Mouse (Mus musculus) heart, embryonic 16.5 days (tissue): ENCODE data around the gene Srr. TPM values are rescaled to one million over a fixed set of nuclear protein-coding genes. Genes with fewer than 3 reads are reported as not detected.

ENCODE experiments used
- ATAC-seq: fragments of 200-750 bp; cut with Nextera tagmentation; replicated peaks from 2 replicates; pipeline ENCODE4 v1.8.0; 2017; ENCODE audit warnings: moderate number of reproducible peaks; ENCODE audit not compliant: insufficient read depth, low FRiP score; ENCODE audit errors: extremely low read depth
- H3K27ac ChIP-seq: fragments of 300-500 bp; sonication (generic); 2 replicates; pipeline ENCODE4 v1.5.1; 2014; ENCODE audit warnings: mild to moderate bottlenecking, low read length, control low read depth, moderate library complexity
- H3K27me3 ChIP-seq: fragments of 300-500 bp; sonication (generic); 2 replicates; pipeline ENCODE4 v1.6.1; 2014; ENCODE audit warnings: low read length, mixed read lengths; ENCODE audit not compliant: control insufficient read depth, insufficient read depth
- H3K36me3 ChIP-seq: fragments of 300-500 bp; sonication (generic); 2 replicates; pipeline ENCODE4 v1.6.1; 2014; ENCODE audit not compliant: control insufficient read depth, insufficient read depth
- H3K4me1 ChIP-seq: fragments of 300-500 bp; sonication (generic); 2 replicates; pipeline ENCODE4 v1.6.1; 2014; ENCODE audit warnings: low read length, mixed read lengths; ENCODE audit not compliant: control insufficient read depth, insufficient read depth
- H3K4me2 ChIP-seq: fragments of 300-500 bp; sonication (generic); 2 replicates; pipeline ENCODE4 v1.6.1; 2014; ENCODE audit warnings: low read depth, mild to moderate bottlenecking, control low read depth, low read length
- H3K4me3 ChIP-seq: fragments of 300-500 bp; sonication (generic); 2 replicates; pipeline ENCODE4 v1.5.1; 2014; ENCODE audit warnings: mild to moderate bottlenecking, control low read depth, low read length
- H3K9ac ChIP-seq: fragments of 300-500 bp; sonication (generic); 2 replicates; pipeline ENCODE4 v1.6.1; 2014; ENCODE audit warnings: low read length, control low read depth
- H3K9me3 ChIP-seq: fragments of 300-500 bp; sonication (generic); replicated peaks from 2 replicates; pipeline ENCODE4 v1.6.1; 2016; ENCODE audit warnings: low read length; ENCODE audit not compliant: control insufficient read depth
- WGBS: fragments of 180-500 bp; shearing (Covaris S2); extraction: QIAGEN DNeasy Blood & Tissue Kit; methylation state at CpG from one replicate; pipeline ENCODE4 v1.1.7; 2014; 5-methylcytosine and 5-hydroxymethylcytosine counted together
- polyA plus RNA-seq: library from polyadenylated mRNA; unstranded; fragments of >200 nt; fragmentation: Nextera tagmentation; extraction: Ambion mirVana; gene quantifications from 2 replicates; pipeline ENCODE4 v1.2.1, GENCODE M21; 2015

Gene Srr
- polyA plus RNA-seq, 1 experiment from 2014 or later, result 20.3 TPM

DNA sequence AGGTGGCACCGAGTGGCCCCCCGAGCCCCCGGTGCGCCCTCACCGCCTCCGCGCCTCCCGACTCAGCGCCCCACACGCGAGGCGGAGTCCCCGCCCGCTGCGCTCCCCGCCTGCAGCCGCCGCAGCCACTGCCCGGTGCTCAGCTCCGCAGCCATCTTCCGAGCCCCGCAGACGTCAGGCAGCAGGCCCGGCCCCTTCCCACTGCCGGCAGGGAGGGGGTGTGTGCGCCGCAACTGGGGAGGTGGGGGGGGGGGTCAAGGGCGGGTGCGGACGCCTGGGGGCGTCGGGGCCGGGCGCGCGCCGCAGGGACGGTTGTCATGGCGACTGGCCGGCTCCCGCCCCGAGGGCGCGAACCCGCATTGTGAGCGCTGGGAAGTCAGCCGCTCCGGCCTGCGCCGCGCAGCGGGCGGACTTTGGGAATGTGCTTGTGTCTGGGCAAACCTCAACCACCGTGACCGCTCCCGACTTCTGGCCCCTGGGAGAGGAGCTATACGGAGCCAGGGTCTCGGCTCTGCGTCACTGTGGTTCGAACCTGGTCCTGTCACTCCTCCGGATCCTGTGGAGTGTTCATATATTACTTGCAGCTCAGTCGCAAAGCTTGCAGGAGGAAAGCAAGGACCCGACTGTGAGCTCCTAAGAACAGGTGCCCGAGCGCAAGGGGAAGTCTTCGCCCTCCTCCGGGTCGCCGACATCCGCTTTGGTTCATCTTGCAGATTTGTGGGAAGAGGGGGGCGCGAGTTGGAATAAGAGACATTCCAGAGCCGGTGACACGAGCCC is 28.7 kb downstream of the Srr start, which contains the start of gene Sgsm2:
TSS of gene Sgsm2 (minus strand) at position 160 of the 777 bp plus-strand sequence.
- Histone ChIP-seq H3K9ac (peak within 1 kb of the TSS; percentile 85), H3K9me3 (no peaks in the 10 kb centered on the region), H3K36me3 (peaks cover 23% of the 10 kb centered on the region), H3K4me2 (peak within 1 kb of the TSS; percentile 98), H3K27ac (peak within 1 kb of the TSS; percentile 88), H3K4me1 (peaks cover 8% of the 10 kb centered on the region), H3K27me3 (no peaks in the 10 kb centered on the region), H3K4me3 (peak within 1 kb of the TSS; percentile 93)
- under 1% methylated on average over 64 of the region's 74 CpGs for WGBS
- ATAC-seq, result peak; percentile 70

DNA sequence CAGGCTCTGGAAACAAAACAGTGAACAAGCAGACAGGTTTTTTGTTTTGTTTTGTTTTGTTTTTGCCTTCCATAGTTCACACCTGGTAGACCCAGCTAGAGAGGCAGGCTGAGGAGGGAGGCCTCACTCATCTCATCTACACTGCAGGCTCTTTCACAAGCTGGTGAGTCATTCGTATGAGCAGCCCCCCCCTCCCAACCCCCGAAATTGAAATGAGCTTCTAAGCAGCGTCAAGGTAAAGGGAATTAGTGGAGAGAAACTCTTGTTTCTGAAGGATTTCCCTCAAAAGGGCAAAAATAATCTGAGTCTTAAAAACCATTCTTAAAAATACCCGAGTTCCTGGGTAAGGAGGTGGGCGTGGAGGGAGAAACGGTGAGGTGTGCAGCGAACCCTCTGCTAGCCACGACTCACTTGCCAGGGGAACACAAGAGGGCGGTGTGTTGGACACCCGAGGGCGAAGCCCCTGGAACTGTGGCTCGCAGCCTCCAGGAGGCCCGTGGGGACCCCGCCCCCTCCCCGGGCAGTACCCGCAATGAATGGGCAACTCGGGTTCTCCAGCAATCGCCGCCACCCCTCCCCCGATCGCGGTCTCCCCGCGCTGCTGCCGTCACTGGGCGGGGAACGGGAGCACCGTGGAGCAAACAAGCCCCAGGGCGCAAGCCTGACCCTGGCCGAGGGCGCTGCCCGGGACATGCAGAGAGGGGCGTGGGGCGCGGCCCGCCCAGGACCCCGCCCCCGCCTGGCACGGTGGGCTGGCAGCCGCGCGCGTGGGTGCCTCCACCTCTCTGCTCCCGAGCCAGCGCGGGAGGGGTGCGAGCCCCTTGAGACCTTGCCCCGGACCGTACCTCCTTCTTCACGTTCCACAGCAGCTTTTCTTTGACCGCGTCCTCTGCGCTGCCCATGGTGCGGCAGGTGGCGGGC is 29.5 kb downstream of the Srr start:
- Histone ChIP-seq H3K4me2 (peak overlapping the region; percentile 98), H3K4me1 (peaks cover 8% of the 10 kb centered on the region), H3K27me3 (no peaks in the 10 kb centered on the region), H3K9ac (peak overlapping the region; percentile 85), H3K9me3 (no peaks in the 10 kb centered on the region), H3K36me3 (peaks cover 15% of the 10 kb centered on the region), H3K4me3 (peak overlapping the region; percentile 93), H3K27ac (peak overlapping the region; percentile 88)
- 1% methylated on average over 44 of the region's 55 CpGs for WGBS
- ATAC-seq, result peak; percentile 39

DNA sequence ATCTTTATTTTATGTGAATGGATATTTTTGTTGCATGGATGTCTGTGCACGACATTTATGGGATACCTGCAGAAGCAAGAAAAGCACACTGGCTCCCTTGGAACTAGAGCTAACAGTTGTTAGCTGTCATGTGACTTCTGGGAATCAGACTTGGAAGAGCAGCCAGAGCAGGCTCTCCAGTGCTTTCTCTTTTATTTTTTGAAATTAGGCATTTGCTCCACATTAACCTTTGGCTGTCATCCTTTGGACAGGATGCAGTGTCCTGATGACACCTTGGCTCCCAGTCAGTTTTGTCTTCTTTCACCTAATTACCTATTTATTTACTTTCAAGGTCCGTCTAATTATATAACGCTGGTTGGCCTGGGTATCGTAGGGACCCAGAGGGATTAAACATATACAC is 31.1 kb downstream of the Srr start:
- ATAC-seq, result no peak
- no peak overlapping the region for H3K9ac ChIP-seq
- WGBS, result 77% methylated on average over 4 of the region's 4 CpGs

DNA sequence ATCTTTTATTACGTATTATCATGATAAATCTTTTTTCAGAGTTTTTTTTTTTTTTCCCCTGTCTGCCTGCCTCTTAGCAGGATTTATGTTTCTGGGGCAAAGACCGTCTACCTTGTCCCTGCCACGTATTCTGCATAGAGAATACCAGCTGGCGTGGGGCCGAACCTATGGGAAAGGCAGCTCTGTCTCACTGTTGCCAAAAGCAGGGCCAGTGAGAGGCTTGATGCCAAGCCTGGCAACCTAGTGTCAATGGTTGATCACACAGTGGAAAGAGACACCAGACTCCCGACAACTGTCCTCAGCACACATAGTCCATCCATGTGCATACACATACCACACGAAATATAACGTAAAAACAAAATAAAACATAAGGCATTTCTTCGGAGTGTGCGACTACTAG is 42.6 kb downstream of the Srr start:
- peaks cover 5% of the 10 kb centered on the region for H3K4me1 ChIP-seq
- H3K27ac ChIP-seq, result no peak overlapping the region
- H3K4me2 ChIP-seq, result no peak overlapping the region
- no peak for ATAC-seq
- peaks cover 5% of the 10 kb centered on the region for H3K36me3 ChIP-seq
- H3K27me3 ChIP-seq, result no peaks in the 10 kb centered on the region
- WGBS, result 92% methylated on average over 10 of the region's 10 CpGs
- no peak overlapping the region for H3K4me3 ChIP-seq
- no peaks in the 10 kb centered on the region for H3K9me3 ChIP-seq
- no peak overlapping the region for H3K9ac ChIP-seq

More for the DNA sequence above, 31.1 kb downstream of the Srr start:
- Histone ChIP-seq H3K4me2 (no peak overlapping the region), H3K27ac (no peak overlapping the region), H3K36me3 (no peaks in the 10 kb centered on the region; the same call in 1 of the 2 replicates), H3K4me1 (peaks cover 8% of the 10 kb centered on the region), H3K27me3 (no peaks in the 10 kb centered on the region), H3K9me3 (no peaks in the 10 kb centered on the region), H3K4me3 (no peak overlapping the region)

DNA sequence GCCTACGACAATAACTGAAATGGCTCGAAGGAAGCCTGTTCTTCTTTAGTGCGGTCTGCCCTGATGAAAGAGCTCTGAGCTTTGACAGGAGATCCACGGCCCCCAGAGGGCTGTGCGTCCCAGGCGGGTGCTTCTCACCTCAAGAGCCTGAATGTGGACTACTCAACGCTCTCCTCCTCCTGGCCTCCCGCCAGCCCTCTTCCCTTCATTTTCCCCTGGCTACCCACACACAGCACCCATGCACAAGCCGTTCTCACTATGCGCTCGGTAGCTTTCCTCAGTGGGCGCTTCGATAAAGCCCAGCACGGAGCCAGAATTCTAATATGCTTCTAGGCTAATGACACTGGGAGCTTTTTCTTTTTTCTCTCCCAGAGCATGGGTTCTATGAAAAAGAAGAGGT is 43.8 kb downstream of the Srr start:
- WGBS, result 50% methylated on average over 14 of the region's 14 CpGs
- no peaks in the 10 kb centered on the region for H3K27me3 ChIP-seq
- H3K36me3 ChIP-seq, result peaks cover 5% of the 10 kb centered on the region
- peak overlapping the region; percentile 43; the same call in 1 of the 2 replicates for H3K9ac ChIP-seq
- H3K27ac ChIP-seq, result no peak overlapping the region
- ATAC-seq, result no peak
- no peak overlapping the region for H3K4me3 ChIP-seq
- H3K4me2 ChIP-seq, result no peak overlapping the region; the same call in 1 of the 2 replicates
- peaks cover 5% of the 10 kb centered on the region for H3K4me1 ChIP-seq
- no peaks in the 10 kb centered on the region for H3K9me3 ChIP-seq

DNA sequence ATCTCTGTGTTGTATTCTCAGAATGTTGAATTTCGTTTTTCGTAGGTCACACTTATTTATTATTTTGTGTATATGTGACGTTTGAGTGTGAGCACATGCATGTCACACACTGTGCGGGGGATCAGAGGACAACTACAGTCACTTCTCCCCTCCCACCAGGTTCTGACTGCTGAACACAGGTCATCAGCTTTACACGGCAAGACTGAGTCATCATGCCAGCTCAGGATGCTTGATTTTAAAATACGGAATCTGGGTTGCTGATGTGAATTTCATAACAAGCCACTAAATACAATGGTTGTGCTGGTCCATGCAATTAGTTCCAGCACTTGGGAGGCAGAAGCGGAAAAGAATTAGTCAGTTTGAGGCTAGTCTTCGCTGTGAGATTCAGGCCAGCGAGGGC is 44.7 kb downstream of the Srr start:
- Histone ChIP-seq H3K9ac (no peak overlapping the region), H3K9me3 (no peaks in the 10 kb centered on the region), H3K36me3 (peaks cover 5% of the 10 kb centered on the region), H3K4me3 (no peak overlapping the region), H3K4me1 (peaks cover 11% of the 10 kb centered on the region), H3K27me3 (no peaks in the 10 kb centered on the region), H3K27ac (no peak overlapping the region), H3K4me2 (no peak overlapping the region)
- WGBS, result 77% methylated on average over 9 of the region's 9 CpGs
- ATAC-seq, result no peak

DNA sequence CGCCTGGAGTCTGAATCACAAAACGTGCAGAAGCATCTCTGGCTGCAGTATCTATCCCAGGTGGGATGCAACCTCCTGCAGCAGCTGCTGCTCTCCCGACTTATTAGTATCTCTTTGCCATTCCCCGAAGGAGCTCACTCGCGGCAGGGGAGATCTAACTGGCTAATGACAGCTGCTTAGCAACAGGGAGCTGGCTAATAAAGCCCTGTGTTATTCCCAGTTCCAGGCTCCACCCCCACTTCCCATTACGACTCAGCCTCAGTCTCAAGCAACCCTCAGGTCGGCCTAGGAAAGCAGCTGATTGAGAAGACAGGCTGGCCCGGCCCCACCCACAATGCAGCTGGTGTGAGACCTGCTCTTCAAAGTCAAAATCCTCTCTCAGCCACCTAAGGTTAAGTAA is 48.9 kb downstream of the Srr start:
- no peak overlapping the region for H3K4me3 ChIP-seq
- H3K36me3 ChIP-seq, result no peaks in the 10 kb centered on the region
- no peak overlapping the region for H3K27ac ChIP-seq
- no peaks in the 10 kb centered on the region for H3K9me3 ChIP-seq
- H3K4me1 ChIP-seq, result peaks cover 8% of the 10 kb centered on the region
- no peaks in the 10 kb centered on the region for H3K27me3 ChIP-seq
- peak overlapping the region; percentile 45 for H3K4me2 ChIP-seq
- H3K9ac ChIP-seq, result no peak overlapping the region
- 4% methylated on average over 9 of the region's 9 CpGs for WGBS
- ATAC-seq, result peak; percentile 65; the same call in 1 of the 2 replicates

DNA sequence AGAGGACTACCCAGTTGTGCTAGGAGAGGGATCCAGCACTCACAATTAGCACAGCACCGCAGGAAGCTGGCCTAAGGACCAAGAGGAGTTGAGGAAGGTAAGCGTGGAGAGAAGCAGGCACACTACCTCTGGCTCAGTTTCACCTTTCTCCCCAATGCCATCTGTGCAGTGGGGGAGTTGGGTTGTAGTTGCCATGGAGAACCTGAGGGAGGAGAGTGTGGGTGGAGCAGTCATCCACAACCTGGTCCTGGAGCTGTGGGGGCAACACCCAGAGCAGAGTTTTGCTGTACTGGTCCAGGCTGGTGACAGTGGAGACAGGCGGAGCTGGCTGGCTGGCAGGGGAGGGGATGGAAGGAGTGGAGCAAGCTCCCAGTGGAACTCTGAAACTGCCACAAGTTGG is 51.1 kb downstream of the Srr start:
- no peak overlapping the region for H3K4me3 ChIP-seq
- no peaks in the 10 kb centered on the region for H3K27me3 ChIP-seq
- H3K9ac ChIP-seq, result no peak overlapping the region
- no peak for ATAC-seq
- H3K9me3 ChIP-seq, result no peaks in the 10 kb centered on the region
- H3K4me1 ChIP-seq, result peaks cover 6% of the 10 kb centered on the region; the same call in 1 of the 2 replicates
- H3K36me3 ChIP-seq, result no peaks in the 10 kb centered on the region
- WGBS, result 68% methylated on average over 3 of the region's 3 CpGs
- no peak overlapping the region for H3K27ac ChIP-seq
- H3K4me2 ChIP-seq, result no peak overlapping the region
